Mouse (Mus musculus): ENCODE data around the gene C030005K15Rik. TPM values are rescaled to one million over a fixed set of nuclear protein-coding genes. Genes with fewer than 3 reads are reported as not detected.

C030005K15Rik gene
- total RNA-seq, 2 experiments from 2014 or later = 0.24 TPM; not detected in 1

Other genes with a start within 250 kb of the C030005K15Rik start
- 10 to 100 TPM; 24.6 to 33.5 TPM for gene Dcn, start 247.1 kb downstream of the C030005K15Rik start, total RNA-seq (2021)
- gene Lum, start 161.6 kb downstream of the C030005K15Rik start, total RNA-seq (2021) = 1 to 10 TPM; 3.2 to 3.8 TPM
- gene Kera, start 119.9 kb downstream of the C030005K15Rik start, total RNA-seq (2021) = not detected
- under 1 TPM; 0.19 to 0.32 TPM for gene Epyc, start 82.7 kb downstream of the C030005K15Rik start, total RNA-seq (2021)
- gene Ccer1, start 33.7 kb downstream of the C030005K15Rik start, total RNA-seq (2021) = not detected